Mouse (Mus musculus): ENCODE results near the gene Itgb1bp1.

Itgb1bp1 gene

GRCm38 (mm10) chr12:21286243-21286622 lies at the start of gene Itgb1bp1:
Gene Itgb1bp1 (minus strand): TSS chr12:21286284.
- peak; percentile 97 for DNase-seq (ENCODE audit: low read depth)

GRCm38 (mm10) chr12:21335869-21336268 lies 49.8 kb upstream of the Itgb1bp1 start:
- DNase-seq (ENCODE audit: low read depth): peak; percentile 13

GRCm38 (mm10) chr12:21333766-21334165 lies 47.7 kb upstream of the Itgb1bp1 start:
- no peak for DNase-seq (ENCODE audit: low read depth)

GRCm38 (mm10) chr12:21333021-21333420 lies 46.9 kb upstream of the Itgb1bp1 start:
- no peak for DNase-seq (ENCODE audit: low read depth)

GRCm38 (mm10) chr12:21331711-21332110 lies 45.6 kb upstream of the Itgb1bp1 start:
- DNase-seq (ENCODE audit: low read depth): no peak

GRCm38 (mm10) chr12:21330961-21331576 lies 45.0 kb upstream of the Itgb1bp1 start:
- no peak for DNase-seq (ENCODE audit: low read depth)

- no peak for DNase-seq (ENCODE audit: low read depth)
Observed at GRCm38 (mm10) chr12:21329661-21330400, 43.7 kb upstream of the Itgb1bp1 start.

- DNase-seq (ENCODE audit: low read depth): no peak
Observed at GRCm38 (mm10) chr12:21326325-21326724, 40.2 kb upstream of the Itgb1bp1 start.

- DNase-seq (ENCODE audit: low read depth): no peak
Observed at GRCm38 (mm10) chr12:21325266-21325665, 39.2 kb upstream of the Itgb1bp1 start.

GRCm38 (mm10) chr12:21324101-21324500 lies 38.0 kb upstream of the Itgb1bp1 start:
- DNase-seq (ENCODE audit: low read depth): no peak

- DNase-seq (ENCODE audit: low read depth): no peak
Observed at GRCm38 (mm10) chr12:21322856-21323255, 36.8 kb upstream of the Itgb1bp1 start.

- no peak for DNase-seq (ENCODE audit: low read depth)
Observed at GRCm38 (mm10) chr12:21322296-21322695, 36.2 kb upstream of the Itgb1bp1 start.

GRCm38 (mm10) chr12:21321170-21321569 lies 35.1 kb upstream of the Itgb1bp1 start:
- DNase-seq (ENCODE audit: low read depth): no peak

GRCm38 (mm10) chr12:21320317-21320716 lies 34.2 kb upstream of the Itgb1bp1 start:
- no peak for DNase-seq (ENCODE audit: low read depth)

- DNase-seq (ENCODE audit: low read depth): peak; percentile 79
Observed at GRCm38 (mm10) chr12:21318143-21318895, 32.2 kb upstream of the Itgb1bp1 start.

GRCm38 (mm10) chr12:21316869-21317265 lies 30.8 kb upstream of the Itgb1bp1 start:
- peak; percentile 36 for DNase-seq (ENCODE audit: low read depth)

- peak; percentile 74 for DNase-seq (ENCODE audit: low read depth)
Observed at GRCm38 (mm10) chr12:21315923-21316868, 30.1 kb upstream of the Itgb1bp1 start, which contains the start of gene Iah1. Gene Iah1 (plus strand): TSS chr12:21316389.

GRCm38 (mm10) chr12:21312201-21312600 lies 26.1 kb upstream of the Itgb1bp1 start:
- no peak for DNase-seq (ENCODE audit: low read depth)

GRCm38 (mm10) chr12:21306721-21307120 lies 20.6 kb upstream of the Itgb1bp1 start:
- no peak for DNase-seq (ENCODE audit: low read depth)

- no peak for DNase-seq (ENCODE audit: low read depth)
Observed at GRCm38 (mm10) chr12:21305741-21306140, 19.7 kb upstream of the Itgb1bp1 start.

- no peak for DNase-seq (ENCODE audit: low read depth)
Observed at GRCm38 (mm10) chr12:21302361-21302783, 16.3 kb upstream of the Itgb1bp1 start.

GRCm38 (mm10) chr12:21301932-21302331 lies 15.8 kb upstream of the Itgb1bp1 start:
- no peak for DNase-seq (ENCODE audit: low read depth)

All from 416B (cell line).